Mouse (Mus musculus): Measurements from ENCODE around the gene Bdh2. TPM values are rescaled to one million over a fixed set of nuclear protein-coding genes. Genes with fewer than 3 reads are reported as not detected.
A peak's percentile ranks its signal among the peaks of the same experiment; 100 is the strongest.

Gene Bdh2
- polyA plus RNA-seq, 1 experiment from 2014 or later, result 0.58 TPM

GRCm38 (mm10) chr3:135269391-135269990 is 11.5 kb upstream of the Bdh2 start:
- Histone ChIP-seq H3K9ac (no peak overlapping the region), H3K4me3 (replicated peaks) (no peak overlapping the region), H3K4me1 (replicated peaks) (no peaks in the 10 kb centered on the region), H3K27ac (replicated peaks) (no peak overlapping the region; the same call in 1 of the 2 replicates), H3K9me3 (replicated peaks) (no peaks in the 10 kb centered on the region), H3K36me3 (replicated peaks) (peaks cover 90% of the 10 kb centered on the region), H3K4me2 (no peak overlapping the region), H3K27me3 (no peaks in the 10 kb centered on the region)
- ATAC-seq (ENCODE audit: insufficient read depth), result peak; percentile 61
- 85% methylated on average over 10 of the region's 10 CpGs for WGBS (ENCODE audit: insufficient replicate concordance)

- H3K4me1 ChIP-seq (replicated peaks), result no peaks in the 10 kb centered on the region
- H3K9ac ChIP-seq, result no peak overlapping the region
- no peaks in the 10 kb centered on the region for H3K9me3 ChIP-seq (replicated peaks)
- peaks cover 70% of the 10 kb centered on the region for H3K36me3 ChIP-seq (replicated peaks)
- H3K27me3 ChIP-seq, result no peaks in the 10 kb centered on the region
- no peak for ATAC-seq (ENCODE audit: insufficient read depth)
- H3K4me3 ChIP-seq (replicated peaks), result no peak overlapping the region
- H3K27ac ChIP-seq (replicated peaks), result no peak overlapping the region
- no peak overlapping the region for H3K4me2 ChIP-seq
- 87% methylated on average over 12 of the region's 12 CpGs for WGBS (ENCODE audit: insufficient replicate concordance)
Measured at GRCm38 (mm10) chr3:135272627-135273026, 8.4 kb upstream of the Bdh2 start.

DNA sequence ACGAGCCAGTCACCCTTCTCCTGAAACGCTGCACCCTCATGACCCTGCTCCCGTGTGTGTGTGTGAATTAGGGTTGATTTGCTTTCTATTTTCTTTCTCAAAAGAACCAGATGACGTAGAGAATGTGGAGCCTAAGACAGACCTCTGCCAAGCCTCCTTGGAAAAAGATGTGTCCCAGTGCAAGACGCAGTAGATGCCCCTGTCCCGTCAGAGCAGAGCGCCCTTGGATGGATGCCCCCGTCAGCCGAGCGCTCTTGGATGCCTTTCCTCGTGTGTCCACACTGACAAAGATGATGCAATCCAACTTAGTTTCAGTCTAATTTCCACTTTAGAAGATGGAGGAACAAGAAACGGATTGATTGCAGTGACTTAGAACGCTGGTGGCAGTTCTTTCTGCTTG is 8.0 kb upstream of the Bdh2 start:
- Histone ChIP-seq H3K9ac (no peak overlapping the region), H3K4me3 (replicated peaks) (no peak overlapping the region), H3K27ac (replicated peaks) (no peak overlapping the region), H3K9me3 (replicated peaks) (no peaks in the 10 kb centered on the region), H3K27me3 (no peaks in the 10 kb centered on the region), H3K4me1 (replicated peaks) (no peaks in the 10 kb centered on the region), H3K4me2 (no peak overlapping the region), H3K36me3 (replicated peaks) (peaks cover 66% of the 10 kb centered on the region)
- ATAC-seq (ENCODE audit: insufficient read depth), result no peak
- 82% methylated on average over 13 of the region's 13 CpGs for WGBS (ENCODE audit: insufficient replicate concordance)

- ATAC-seq (ENCODE audit: insufficient read depth), result no peak
- H3K27ac ChIP-seq (replicated peaks), result no peak overlapping the region
- H3K4me1 ChIP-seq (replicated peaks), result no peaks in the 10 kb centered on the region
- no peak overlapping the region for H3K9ac ChIP-seq
- H3K4me2 ChIP-seq, result no peak overlapping the region
- 43% methylated on average over 4 of the region's 4 CpGs for WGBS (ENCODE audit: insufficient replicate concordance)
- no peak overlapping the region for H3K4me3 ChIP-seq (replicated peaks)
- H3K36me3 ChIP-seq (replicated peaks), result 0 out of 2 replicates have a peak, but pooled peaks cover under 1% of the 10 kb centered on the region
- H3K9me3 ChIP-seq (replicated peaks), result no peaks in the 10 kb centered on the region
- H3K27me3 ChIP-seq, result no peaks in the 10 kb centered on the region
Measured at GRCm38 (mm10) chr3:135280160-135280559, 861 bp upstream of the Bdh2 start.

DNA sequence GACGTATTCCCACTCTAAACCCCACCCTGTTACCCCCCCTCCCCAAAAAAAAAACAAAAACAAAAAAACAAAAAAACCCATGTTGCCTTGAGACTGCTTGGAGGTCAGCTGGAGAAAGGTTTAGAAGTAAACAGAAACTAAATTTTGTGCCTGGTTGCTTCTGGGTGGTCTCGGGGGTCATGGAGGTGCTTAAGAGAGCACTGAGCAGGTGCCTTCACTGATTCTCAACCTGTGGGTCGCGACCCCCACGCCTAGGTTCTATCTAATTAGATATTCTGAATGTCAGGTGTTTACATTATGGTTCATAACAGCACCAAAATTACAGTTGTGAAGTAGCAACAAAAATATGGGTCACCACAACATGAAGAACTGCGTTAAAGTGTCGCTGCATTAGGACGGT is 680 bp downstream of the Bdh2 start:
- 68% methylated on average over 8 of the region's 8 CpGs for WGBS (ENCODE audit: insufficient replicate concordance)
- no peaks in the 10 kb centered on the region for H3K27me3 ChIP-seq
- H3K4me3 ChIP-seq (replicated peaks), result no peak overlapping the region
- no peaks in the 10 kb centered on the region for H3K36me3 ChIP-seq (replicated peaks)
- no peaks in the 10 kb centered on the region for H3K9me3 ChIP-seq (replicated peaks)
- no peak overlapping the region for H3K27ac ChIP-seq (replicated peaks)
- H3K9ac ChIP-seq, result no peak overlapping the region
- no peak for ATAC-seq (ENCODE audit: insufficient read depth)
- no peak overlapping the region for H3K4me2 ChIP-seq
- no peaks in the 10 kb centered on the region for H3K4me1 ChIP-seq (replicated peaks)

DNA sequence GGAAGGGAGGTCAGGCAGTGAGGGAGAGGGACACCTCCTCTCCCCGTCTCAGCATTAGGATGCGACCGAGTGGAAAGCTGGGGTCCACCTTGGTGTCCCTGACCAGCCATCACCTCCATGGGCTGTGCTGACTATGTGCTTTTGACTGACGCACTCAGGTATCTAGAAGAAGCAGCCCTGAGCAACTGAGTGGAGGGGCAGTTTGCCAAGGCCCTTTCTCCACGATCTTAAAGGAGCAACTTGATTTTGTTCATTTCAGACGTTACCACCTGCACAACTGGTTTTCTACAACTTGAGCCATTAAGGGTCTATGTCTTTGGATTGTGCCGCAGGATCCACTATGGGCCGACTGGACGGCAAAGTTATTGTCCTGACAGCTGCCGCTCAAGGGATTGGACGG is 4.2 kb downstream of the Bdh2 start:
- Histone ChIP-seq H3K4me1 (replicated peaks) (no peaks in the 10 kb centered on the region), H3K9me3 (replicated peaks) (no peaks in the 10 kb centered on the region), H3K36me3 (replicated peaks) (no peaks in the 10 kb centered on the region)

DNA sequence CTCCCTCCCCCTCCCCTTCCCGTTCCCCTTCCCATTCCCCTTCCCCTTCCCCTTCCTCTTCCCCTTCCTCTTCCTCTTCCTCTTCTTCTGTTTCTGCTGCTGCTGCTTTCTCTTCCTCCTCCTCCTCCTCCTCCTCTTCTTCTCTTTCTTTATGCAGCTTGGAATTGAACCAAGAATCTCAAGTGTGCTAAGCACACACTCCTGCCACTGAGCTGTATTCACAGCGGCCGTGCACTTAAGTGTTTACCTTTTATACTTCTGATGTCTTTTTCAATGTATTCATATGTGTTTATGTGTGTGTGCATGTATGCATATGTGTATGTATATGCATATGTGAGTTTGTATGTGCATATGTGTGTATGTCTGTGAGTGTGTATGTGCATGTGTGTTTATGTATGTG is 4.8 kb downstream of the Bdh2 start:
- WGBS (ENCODE audit: insufficient replicate concordance), result 65% methylated on average over 3 of the region's 3 CpGs
- Histone ChIP-seq H3K4me3 (replicated peaks) (no peak overlapping the region), H3K36me3 (replicated peaks) (no peaks in the 10 kb centered on the region), H3K4me2 (no peak overlapping the region), H3K27me3 (no peaks in the 10 kb centered on the region), H3K27ac (replicated peaks) (no peak overlapping the region), H3K9me3 (replicated peaks) (no peaks in the 10 kb centered on the region), H3K4me1 (replicated peaks) (no peaks in the 10 kb centered on the region), H3K9ac (no peak overlapping the region)
- ATAC-seq (ENCODE audit: insufficient read depth), result no peak

More for the DNA sequence above, 4.2 kb downstream of the Bdh2 start:
- no peak overlapping the region for H3K4me3 ChIP-seq (replicated peaks)
- no peak overlapping the region for H3K4me2 ChIP-seq
- 80% methylated on average over 11 of the region's 11 CpGs for WGBS (ENCODE audit: insufficient replicate concordance)
- H3K9ac ChIP-seq, result no peak overlapping the region
- H3K27ac ChIP-seq (replicated peaks), result no peak overlapping the region
- no peak for ATAC-seq (ENCODE audit: insufficient read depth)
- H3K27me3 ChIP-seq, result no peaks in the 10 kb centered on the region

GRCm38 (mm10) chr3:135288138-135288750 is 7.2 kb downstream of the Bdh2 start:
- Histone ChIP-seq H3K9ac (no peak overlapping the region), H3K9me3 (replicated peaks) (no peaks in the 10 kb centered on the region), H3K4me2 (no peak overlapping the region), H3K27ac (replicated peaks) (no peak overlapping the region), H3K27me3 (no peaks in the 10 kb centered on the region), H3K36me3 (replicated peaks) (no peaks in the 10 kb centered on the region), H3K4me1 (replicated peaks) (no peaks in the 10 kb centered on the region), H3K4me3 (replicated peaks) (no peak overlapping the region)
- ATAC-seq (ENCODE audit: insufficient read depth), result peak; percentile 18; the same call in 1 of the 2 replicates
- WGBS (ENCODE audit: insufficient replicate concordance), result 65% methylated on average over 8 of the region's 8 CpGs

- no peak for ATAC-seq (ENCODE audit: insufficient read depth)
- 74% methylated on average over 1 of the region's 1 CpGs for WGBS (ENCODE audit: insufficient replicate concordance)
- no peak overlapping the region for H3K27ac ChIP-seq (replicated peaks)
Measured at GRCm38 (mm10) chr3:135289148-135289547, 8.1 kb downstream of the Bdh2 start.

DNA sequence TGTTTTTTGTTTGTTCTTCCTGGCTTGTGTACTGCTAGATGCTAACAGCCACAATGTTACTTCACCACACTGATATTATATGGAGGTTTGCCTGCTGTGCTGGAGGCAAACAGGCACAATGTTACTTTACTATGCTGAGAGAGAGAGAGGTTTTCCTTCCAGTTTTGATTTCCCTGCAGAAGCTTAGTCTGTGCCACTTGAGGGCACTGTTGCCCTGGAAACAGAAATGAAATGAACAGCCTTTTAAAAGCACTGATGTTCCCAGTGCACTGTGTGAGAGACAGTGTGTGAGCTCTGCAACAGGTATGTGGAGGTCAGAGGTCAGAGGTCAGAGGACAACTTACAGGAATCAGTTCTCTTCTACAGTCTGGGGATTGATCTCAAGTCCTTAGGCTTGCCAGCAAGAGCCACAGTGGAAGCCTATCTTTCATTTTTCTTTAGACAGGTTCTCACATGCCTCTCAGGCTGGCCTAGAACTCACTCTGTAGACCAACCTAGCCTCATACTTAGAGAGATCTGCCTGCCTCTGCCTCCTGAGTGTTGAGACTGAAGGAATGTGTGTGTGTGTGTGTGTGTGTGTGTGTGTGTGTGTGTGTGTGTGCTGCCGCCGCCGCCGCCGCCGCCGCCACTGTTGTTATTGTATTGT is 9.4 kb downstream of the Bdh2 start:
- no peak overlapping the region for H3K9ac ChIP-seq
- no peak overlapping the region for H3K27ac ChIP-seq (replicated peaks)
- H3K4me1 ChIP-seq (replicated peaks), result no peaks in the 10 kb centered on the region
- no peaks in the 10 kb centered on the region for H3K27me3 ChIP-seq
- ATAC-seq (ENCODE audit: insufficient read depth), result no peak; the same call in 1 of the 2 replicates
- WGBS (ENCODE audit: insufficient replicate concordance), result 92% methylated on average over 7 of the region's 7 CpGs
- H3K4me2 ChIP-seq, result no peak overlapping the region
- no peaks in the 10 kb centered on the region for H3K9me3 ChIP-seq (replicated peaks)
- H3K36me3 ChIP-seq (replicated peaks), result no peaks in the 10 kb centered on the region
- no peak overlapping the region for H3K4me3 ChIP-seq (replicated peaks)

More at GRCm38 (mm10) chr3:135289148-135289547, 8.1 kb downstream of the Bdh2 start:
- H3K36me3 ChIP-seq (replicated peaks), result no peaks in the 10 kb centered on the region
- H3K27me3 ChIP-seq, result no peaks in the 10 kb centered on the region
- H3K4me2 ChIP-seq, result no peak overlapping the region
- H3K4me3 ChIP-seq (replicated peaks), result no peak overlapping the region
- no peaks in the 10 kb centered on the region for H3K4me1 ChIP-seq (replicated peaks)
- H3K9ac ChIP-seq, result no peak overlapping the region
- H3K9me3 ChIP-seq (replicated peaks), result no peaks in the 10 kb centered on the region

- no peak for ATAC-seq (ENCODE audit: insufficient read depth)
- Histone ChIP-seq H3K36me3 (replicated peaks) (no peaks in the 10 kb centered on the region), H3K4me3 (replicated peaks) (no peak overlapping the region), H3K27me3 (no peaks in the 10 kb centered on the region), H3K9me3 (replicated peaks) (no peaks in the 10 kb centered on the region), H3K9ac (no peak overlapping the region), H3K4me2 (no peak overlapping the region), H3K27ac (replicated peaks) (no peak overlapping the region), H3K4me1 (replicated peaks) (no peaks in the 10 kb centered on the region)
- WGBS (ENCODE audit: insufficient replicate concordance), result 53% methylated on average over 7 of the region's 7 CpGs
Measured at GRCm38 (mm10) chr3:135293703-135294102, 12.7 kb downstream of the Bdh2 start.

Data from liver, embryonic 15.5 days (tissue).